Mouse (Mus musculus) lung, postnatal 0 days (tissue): ENCODE measurements around the gene Slc44a5. TPM values are rescaled to one million over a fixed set of nuclear protein-coding genes. Genes with fewer than 3 reads are reported as not detected.

Experiments
- ATAC-seq: fragments of 200-750 bp; cut with Nextera tagmentation; 2 replicates; pipeline ENCODE4 v1.8.0; 2017; ENCODE audit warnings: moderate library complexity
- DNase-seq: peaks from one replicate; pipeline ENCODE4 v3.0.0-alpha.2; 2016; ENCODE audit warnings: low spot score
- H3K27ac ChIP-seq: fragments of 300-500 bp; sonication (generic); 2 replicates; pipeline ENCODE4 v1.5.1; 2014; ENCODE audit warnings: antibody characterized with exemption, mild to moderate bottlenecking, low read length, mixed read lengths
- H3K27me3 ChIP-seq: fragments of 300-500 bp; sonication (generic); replicated peaks from 2 replicates; pipeline ENCODE4 v1.6.1; 2014; ENCODE audit warnings: low read length, mixed read lengths; ENCODE audit not compliant: insufficient read depth
- H3K36me3 ChIP-seq: fragments of 300-500 bp; sonication (generic); 2 replicates; pipeline ENCODE4 v1.6.1; 2014; ENCODE audit warnings: low read length, mixed read lengths; ENCODE audit not compliant: insufficient read depth
- H3K4me1 ChIP-seq: fragments of 300-500 bp; sonication (generic); 2 replicates; pipeline ENCODE4 v1.6.1; 2014; ENCODE audit warnings: antibody characterized with exemption, low read depth, low read length, mixed read lengths; ENCODE audit not compliant: insufficient read depth
- H3K4me2 ChIP-seq: fragments of 300-500 bp; sonication (generic); replicated peaks from 2 replicates; pipeline ENCODE4 v1.6.1; 2014; ENCODE audit warnings: low read depth, mild to moderate bottlenecking, low read length, moderate library complexity, mixed read lengths
- H3K4me3 ChIP-seq: fragments of 300-500 bp; sonication (generic); 2 replicates; pipeline ENCODE4 v1.5.1; 2014; ENCODE audit warnings: low read depth, low read length
- H3K9ac ChIP-seq: fragments of 300-500 bp; sonication (generic); replicated peaks from 2 replicates; pipeline ENCODE4 v1.6.1; 2014; ENCODE audit warnings: low read depth, mild to moderate bottlenecking
- H3K9me3 ChIP-seq: fragments of 300-500 bp; sonication (generic); 2 replicates; pipeline ENCODE4 v1.6.1; 2016; ENCODE audit warnings: low read length, mixed read lengths
- CTCF ChIP-seq: IDR thresholded peaks from 2 replicates; pipeline ENCODE4 v1.5.1; 2016; ENCODE audit warnings: antibody characterized with exemption, mild to moderate bottlenecking
- EP300 ChIP-seq: IDR thresholded peaks from 2 replicates; pipeline ENCODE4 v1.6.1; 2016; ENCODE audit warnings: antibody characterized with exemption, mild to moderate bottlenecking, control low read depth
- WGBS: fragments of 180-500 bp; shearing (Covaris S2); extraction: QIAGEN DNeasy Blood & Tissue Kit; methylation state at CpG from one replicate; pipeline ENCODE4 v1.1.7; 2014; 5-methylcytosine and 5-hydroxymethylcytosine counted together
- polyA plus RNA-seq: library from polyadenylated mRNA; unstranded; fragments of >200 nt; fragmentation: Nextera tagmentation; extraction: Ambion mirVana; gene quantifications from 2 replicates; pipeline ENCODE4 v1.2.1, GENCODE M21; 2015

Slc44a5 gene
- polyA plus RNA-seq, 1 experiment from 2014 or later = 0.20 TPM

DNA sequence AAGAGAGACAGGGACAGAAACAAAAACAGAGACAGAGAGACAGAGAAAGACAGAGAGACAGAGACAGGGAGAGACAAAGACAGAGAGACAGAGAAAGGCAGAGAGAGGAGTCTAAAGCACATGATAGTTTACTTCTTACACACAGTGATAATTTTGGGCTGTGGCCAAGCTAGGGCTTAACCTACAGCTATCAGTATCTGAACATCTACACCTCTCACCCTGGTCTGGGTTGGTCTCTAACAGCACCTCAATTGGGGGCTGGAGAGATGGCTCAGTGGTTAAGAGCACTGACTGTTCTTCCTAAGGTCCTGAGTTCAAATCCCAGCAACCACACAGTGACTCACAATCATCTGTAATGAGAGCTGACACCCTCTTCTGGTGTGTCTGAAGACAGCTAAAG is 325.3 kb downstream of the Slc44a5 start:
- no peak overlapping the region for H3K4me3 ChIP-seq
- no peak overlapping the region for H3K4me2 ChIP-seq
- H3K36me3 ChIP-seq = no peaks in the 10 kb centered on the region
- H3K27ac ChIP-seq = no peak overlapping the region
- no peaks in the 10 kb centered on the region for H3K4me1 ChIP-seq
- no peak overlapping the region for H3K9ac ChIP-seq
- TF ChIP-seq CTCF (no peak), EP300 (no peak)
- ATAC-seq (no peak), DNase-seq (no peak)
- H3K27me3 ChIP-seq = no peaks in the 10 kb centered on the region
- no peaks in the 10 kb centered on the region for H3K9me3 ChIP-seq

DNA sequence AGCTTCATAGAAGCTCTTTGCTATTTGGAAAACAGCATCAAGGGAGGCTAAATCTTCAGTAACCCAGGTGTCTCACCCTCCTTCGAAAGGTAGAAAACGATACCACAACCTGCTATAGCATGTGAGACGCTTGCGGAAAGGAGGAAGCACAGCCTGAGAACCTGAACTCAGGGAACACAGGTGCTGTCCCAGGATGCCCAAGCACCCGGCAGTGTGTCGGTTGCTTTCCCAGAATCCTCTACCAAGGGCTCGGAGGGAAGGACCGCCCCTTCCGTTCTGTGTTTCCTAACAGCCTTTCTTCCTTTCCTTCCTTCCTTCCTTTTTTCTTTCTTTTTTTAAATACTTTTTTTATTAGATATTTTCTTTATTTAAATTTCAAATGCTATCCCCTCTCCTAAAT is 326.8 kb downstream of the Slc44a5 start:
- H3K9me3 ChIP-seq = no peaks in the 10 kb centered on the region

DNA sequence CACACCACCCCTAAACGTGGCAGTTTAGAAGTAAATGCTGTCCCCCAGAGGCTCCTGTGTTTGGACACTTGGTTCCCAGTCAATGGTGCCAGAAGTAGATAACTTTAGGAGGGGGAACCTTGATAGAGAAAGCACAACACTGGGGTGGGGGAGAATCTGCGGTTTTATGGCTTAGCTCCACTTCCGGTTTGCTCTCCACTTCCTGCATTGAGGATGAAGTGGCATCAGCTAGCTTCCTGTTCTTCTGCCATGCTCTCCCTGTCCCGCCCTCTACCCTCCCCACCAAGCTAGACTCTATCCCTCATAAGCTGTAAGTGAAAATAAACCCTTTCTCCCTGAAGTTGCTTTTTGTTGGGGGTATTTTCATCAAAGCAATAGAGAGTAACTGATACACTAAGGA is 327.9 kb downstream of the Slc44a5 start:
- Histone ChIP-seq H3K4me1 (no peaks in the 10 kb centered on the region), H3K36me3 (no peaks in the 10 kb centered on the region), H3K9ac (no peak overlapping the region), H3K27me3 (no peaks in the 10 kb centered on the region), H3K27ac (no peak overlapping the region), H3K4me3 (no peak overlapping the region), H3K4me2 (no peak overlapping the region), H3K9me3 (no peaks in the 10 kb centered on the region)
- WGBS = 65% methylated on average over 4 of the region's 4 CpGs
- DNase-seq (no peak), ATAC-seq (no peak)
- TF ChIP-seq CTCF (no peak), EP300 (no peak)

More for the DNA sequence above, 326.8 kb downstream of the Slc44a5 start:
- 88% methylated on average over 9 of the region's 9 CpGs for WGBS
- no peaks in the 10 kb centered on the region for H3K4me1 ChIP-seq
- TF ChIP-seq CTCF = no peak
- no peaks in the 10 kb centered on the region for H3K36me3 ChIP-seq
- H3K9ac ChIP-seq = no peak overlapping the region
- no peak overlapping the region for H3K4me2 ChIP-seq
- H3K4me3 ChIP-seq = no peak overlapping the region
- DNase-seq = no peak
- H3K27ac ChIP-seq = no peak overlapping the region
- H3K27me3 ChIP-seq = no peaks in the 10 kb centered on the region
- ATAC-seq = no peak

DNA sequence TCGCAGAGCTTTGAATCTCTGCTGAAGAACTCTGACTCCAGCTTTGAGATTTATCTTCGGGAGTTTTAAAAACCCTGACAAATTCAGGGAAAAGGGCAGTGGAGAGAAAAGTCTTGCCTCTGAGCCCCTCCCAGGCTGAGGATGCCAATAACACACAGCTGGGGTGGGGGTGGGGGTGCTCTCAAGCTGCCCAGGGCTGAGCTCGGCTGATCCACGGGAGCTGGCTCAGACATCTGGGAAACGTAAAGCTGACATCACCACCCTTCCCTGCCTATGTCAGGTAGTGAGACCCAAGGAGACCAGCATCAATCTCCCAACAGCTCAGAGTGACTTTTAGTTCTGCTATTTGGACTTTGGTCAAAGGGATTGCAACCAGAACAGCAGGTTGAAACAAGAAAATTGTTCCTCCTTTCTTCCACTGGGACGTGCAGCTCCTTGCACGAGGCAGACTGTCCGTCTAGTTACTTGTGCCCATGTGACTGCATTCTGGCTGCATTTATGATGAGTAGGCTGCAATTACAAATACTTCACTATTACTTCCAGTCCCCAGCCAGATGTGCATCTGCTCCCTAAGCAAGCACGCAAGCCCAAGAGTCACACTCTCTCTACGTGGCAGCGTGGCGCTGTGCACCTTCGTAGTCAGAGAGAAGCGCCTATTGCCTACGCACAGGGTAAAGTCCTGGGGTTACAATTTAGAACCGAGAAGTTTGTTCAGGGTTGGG is 332.1 kb downstream of the Slc44a5 start:
- TF ChIP-seq CTCF (no peak), EP300 (no peak)
- WGBS = 59% methylated on average over 16 of the region's 16 CpGs
- H3K9ac ChIP-seq = no peak overlapping the region
- no peaks in the 10 kb centered on the region for H3K27me3 ChIP-seq
- H3K27ac ChIP-seq = no peak overlapping the region
- no peaks in the 10 kb centered on the region for H3K4me1 ChIP-seq
- no peak overlapping the region for H3K4me2 ChIP-seq
- DNase-seq (no peak), ATAC-seq (no peak)
- no peak overlapping the region for H3K4me3 ChIP-seq
- no peaks in the 10 kb centered on the region for H3K36me3 ChIP-seq
- H3K9me3 ChIP-seq = no peaks in the 10 kb centered on the region

DNA sequence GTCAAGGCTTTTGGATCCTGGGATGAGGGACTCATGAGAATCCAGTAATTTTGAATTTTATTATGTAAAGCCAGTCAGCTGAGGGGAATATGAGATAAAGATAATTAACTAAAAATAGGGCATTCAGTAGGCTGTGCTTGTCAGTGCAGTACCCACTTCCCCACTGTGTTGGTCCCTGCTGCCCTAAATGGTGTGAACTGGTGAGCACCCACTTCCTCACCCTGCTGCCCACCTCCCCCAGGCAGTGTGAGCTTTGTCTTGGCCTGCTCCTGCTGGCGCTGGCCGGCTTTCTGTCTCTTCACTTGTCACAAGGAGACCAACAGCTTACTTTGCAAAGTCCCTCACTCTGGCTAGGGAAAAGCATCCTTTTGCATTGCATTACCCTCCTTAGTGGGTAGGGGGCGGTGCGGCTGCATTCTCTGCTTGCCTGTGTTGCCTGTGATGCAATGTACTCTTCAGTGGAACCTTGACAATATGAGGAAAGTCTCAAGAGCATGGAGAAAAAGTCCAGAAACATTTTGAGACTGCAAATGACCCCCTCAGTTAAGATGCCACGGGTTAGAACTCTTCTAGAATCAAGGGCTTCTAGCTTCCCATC is 344.5 kb downstream of the Slc44a5 start:
- Histone ChIP-seq H3K36me3 (no peaks in the 10 kb centered on the region), H3K4me3 (no peak overlapping the region), H3K27me3 (peaks cover 5% of the 10 kb centered on the region), H3K9ac (no peak overlapping the region), H3K4me2 (no peak overlapping the region), H3K4me1 (no peaks in the 10 kb centered on the region), H3K27ac (no peak overlapping the region), H3K9me3 (no peaks in the 10 kb centered on the region)
- WGBS = 18% methylated on average over 5 of the region's 5 CpGs
- DNase-seq (no peak), ATAC-seq (no peak)
- TF ChIP-seq EP300 (no peak), CTCF (peak; percentile 68)

Other genes starting within 250 kb of the Slc44a5 start
- gene St6galnac3, start 248.3 kb upstream of the Slc44a5 start, polyA plus RNA-seq = 12.9 and 22.7 TPM in 2 replicates
- gene Asb17, start 129.2 kb upstream of the Slc44a5 start, polyA plus RNA-seq = not detected in 2 replicates
- 0.04 and 0.08 TPM in 2 replicates for gene Msh4, start 67.3 kb upstream of the Slc44a5 start, polyA plus RNA-seq
- gene Rabggtb, start 60.4 kb upstream of the Slc44a5 start, polyA plus RNA-seq = 28.3 and 29.0 TPM in 2 replicates
- 68.9 and 75.9 TPM in 2 replicates for gene Acadm, start 28.8 kb upstream of the Slc44a5 start, polyA plus RNA-seq